Mouse (Mus musculus) testis, adult 2 months (tissue): ENCODE results near the gene Ralgapa2.

Experiments
- CTCF ChIP-seq: fragments of 200-500 bp; IDR thresholded peaks from 2 replicates; pipeline ENCODE4 v1.5.1; 2012; ENCODE audit warnings: low read depth, mild to moderate bottlenecking, inconsistent platforms, low read length, moderate library complexity; ENCODE audit not compliant: control insufficient read depth, insufficient read depth, insufficient replicate concordance
- POLR2A ChIP-seq: fragments of 200-500 bp; IDR thresholded peaks from 2 replicates; pipeline ENCODE4 v1.6.1; 2012; ENCODE audit warnings: low read depth, mild to moderate bottlenecking, inconsistent platforms, low read length, moderate library complexity; ENCODE audit not compliant: control insufficient read depth

- TF ChIP-seq CTCF (no peak), POLR2A (no peak)
Measured at GRCm38 (mm10) chr2:146560633-146561043, 48.5 kb upstream of the Ralgapa2 start.
